Mouse (Mus musculus): Measurements from ENCODE around the gene Mthfd1.

DNA sequence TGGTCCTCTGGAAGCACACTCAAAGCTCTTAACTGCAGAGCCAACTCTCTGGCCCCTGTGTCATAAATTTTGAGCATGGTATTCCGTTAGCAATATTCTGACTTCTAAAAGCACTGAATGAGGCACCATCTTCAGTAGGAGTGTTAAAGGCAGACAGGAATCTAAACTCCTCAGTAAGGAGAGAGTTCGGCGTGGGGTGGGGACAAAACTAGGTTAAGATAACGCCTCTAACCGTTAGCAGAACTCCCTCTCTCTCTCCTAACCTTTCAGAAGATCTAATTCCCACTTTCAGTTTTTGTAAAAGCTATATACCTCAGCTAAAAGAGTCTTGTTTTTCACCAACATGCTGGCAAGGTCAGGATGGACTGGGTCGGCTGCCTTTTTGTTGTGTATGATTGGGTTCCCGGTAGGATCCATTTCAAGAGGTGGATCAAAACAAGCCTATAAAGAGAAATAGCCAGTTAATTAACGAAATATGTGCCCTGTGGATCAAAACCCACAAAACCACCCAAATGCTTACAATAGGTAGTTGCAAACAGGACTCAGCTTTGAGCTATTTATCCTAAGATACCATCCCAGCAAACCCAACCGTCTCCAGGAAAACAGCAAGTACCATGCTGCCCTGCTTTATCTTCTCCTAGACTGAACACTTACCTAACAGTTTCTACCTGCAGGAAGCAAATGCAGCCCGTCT is 15.8 kb upstream of the Mthfd1 start:
- TF ChIP-seq POLR2A (IDR thresholded peaks at IDR 0.05; ENCODE audit: control insufficient read depth in 1 of 2, insufficient read depth in 1 of 2, low read depth in 1 of 2, low read length in 2 of 2, poor library complexity in 1 of 2) (peak in 1 of 2 experiments; percentile 65; a peak in 2 of 4 replicates), ETS1 (IDR thresholded peaks at IDR 0.05; ENCODE audit: low read depth, low read length) (peak; percentile 63), BHLHE40 (IDR thresholded peaks at IDR 0.05; ENCODE audit: borderline replicate concordance, low read depth, low read length) (no peak), EP300 (IDR thresholded peaks at IDR 0.05; ENCODE audit: low read depth in 1 of 2, low read length in 2 of 2) (peak; percentile 80 to 85), CHD1 (IDR thresholded peaks at IDR 0.05; ENCODE audit: low read depth, low read length) (no peak; the same call in 1 of the 2 replicates), CTCF (IDR thresholded peaks at IDR 0.05 in 2 of 3, conservative IDR thresholded peaks at IDR 0.05 in 1 of 3; ENCODE audit: control insufficient read depth in 1 of 3, insufficient read depth in 1 of 3, low read depth in 2 of 3, low read length in 3 of 3, poor library complexity in 1 of 3, severe bottlenecking in 1 of 3) (no peak)

All from MEL (cell line).